Mouse (Mus musculus) heart, postnatal 0 days (tissue): ENCODE measurements around the gene Ndufs8. TPM values are rescaled to one million over a fixed set of nuclear protein-coding genes. Genes with fewer than 3 reads are reported as not detected.
A peak's percentile ranks its signal among the peaks of the same experiment; 100 is the strongest.

ENCODE experiments used
- ATAC-seq: fragments of 200-750 bp; cut with Nextera tagmentation; 2 replicates; pipeline ENCODE4 v1.8.0; 2017; ENCODE audit warnings: low read depth, moderate number of reproducible peaks, moderate library complexity; ENCODE audit not compliant: insufficient read depth
- DNase-seq: peaks from one replicate; pipeline ENCODE4 v3.0.0-alpha.2; 2016; ENCODE audit warnings: low spot score
- H3K27ac ChIP-seq: fragments of 300-500 bp; sonication (generic); 2 replicates; pipeline ENCODE4 v1.5.1; 2014; ENCODE audit warnings: low read depth, mild to moderate bottlenecking
- H3K27me3 ChIP-seq: fragments of 300-500 bp; sonication (generic); 2 replicates; pipeline ENCODE4 v1.6.1; 2014; ENCODE audit warnings: low read length, mixed read lengths; ENCODE audit not compliant: control insufficient read depth, insufficient read depth
- H3K36me3 ChIP-seq: fragments of 300-500 bp; sonication (generic); replicated peaks from 2 replicates; pipeline ENCODE4 v1.6.1; 2014; ENCODE audit warnings: low read length, mixed read lengths; ENCODE audit not compliant: control insufficient read depth, insufficient read depth
- H3K4me1 ChIP-seq: fragments of 300-500 bp; sonication (generic); 2 replicates; pipeline ENCODE4 v1.6.1; 2014; ENCODE audit warnings: antibody characterized with exemption; ENCODE audit not compliant: control insufficient read depth, insufficient read depth
- H3K4me2 ChIP-seq: fragments of 300-500 bp; sonication (generic); 2 replicates; pipeline ENCODE4 v1.6.1; 2014; ENCODE audit warnings: low read depth, mild to moderate bottlenecking, low read length, moderate library complexity
- H3K4me3 ChIP-seq: fragments of 300-500 bp; sonication (generic); 2 replicates; pipeline ENCODE4 v1.5.1; 2014; ENCODE audit warnings: low read depth, low read length
- H3K9ac ChIP-seq: fragments of 300-500 bp; sonication (generic); replicated peaks from 2 replicates; pipeline ENCODE4 v1.6.1; 2014; ENCODE audit warnings: low read depth, low read length, mixed read lengths
- H3K9me3 ChIP-seq: fragments of 300-500 bp; sonication (generic); replicated peaks from 2 replicates; pipeline ENCODE4 v1.6.1; 2016; ENCODE audit warnings: low read length; ENCODE audit not compliant: control insufficient read depth
- CTCF ChIP-seq: IDR thresholded peaks from 2 replicates; pipeline ENCODE4 v1.5.1; 2016; ENCODE audit warnings: antibody characterized with exemption, control low read depth, low read depth
- EP300 ChIP-seq: IDR thresholded peaks from 2 replicates; pipeline ENCODE4 v1.6.1; 2016; ENCODE audit warnings: antibody characterized with exemption, low read depth
- WGBS: fragments of 180-500 bp; shearing (Covaris S2); extraction: QIAGEN DNeasy Blood & Tissue Kit; methylation state at CpG from one replicate; pipeline ENCODE4 v1.1.7; 2014; 5-methylcytosine and 5-hydroxymethylcytosine counted together
- polyA plus RNA-seq: library from polyadenylated mRNA; unstranded; fragments of >200 nt; fragmentation: Nextera tagmentation; extraction: Ambion mirVana; gene quantifications from 2 replicates; pipeline ENCODE4 v1.2.1, GENCODE M21; 2015
- total RNA-seq: library from RNA; depleted of rRNA; stranded (reverse); fragments of >200 nt; gene quantifications from 2 replicates; pipeline ENCODE4 v1.2.3, GENCODE M21; 2014; ENCODE audit warnings: low replicate concordance

Gene Ndufs8
- total and polyA plus RNA-seq, 2 experiments from 2014 or later: 506 to 681 TPM

DNA sequence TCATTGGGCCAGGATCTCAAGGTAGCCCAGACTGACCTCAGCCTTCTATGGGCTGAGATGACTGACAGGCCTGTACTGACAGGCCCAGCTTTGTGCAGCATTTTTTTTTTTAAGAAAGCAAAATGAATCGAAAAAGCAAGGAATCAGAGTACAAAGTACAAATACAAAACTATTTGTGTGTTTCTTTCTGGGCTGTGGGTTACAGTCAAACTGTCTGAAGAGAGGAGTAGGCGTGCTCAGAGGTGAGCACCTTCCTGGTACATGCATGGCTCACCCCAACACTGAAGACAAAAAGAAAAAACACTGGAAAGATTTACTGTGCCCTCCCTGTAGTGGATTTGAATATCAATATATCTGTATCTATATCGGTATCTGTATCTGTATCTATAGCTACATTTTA lies 35.2 kb upstream of the Ndufs8 start:
- ATAC-seq: no peak
- TF ChIP-seq CTCF (no peak), EP300 (no peak)
- DNase-seq: no peak
- Histone ChIP-seq H3K9me3 (no peaks in the 10 kb centered on the region), H3K4me2 (no peak overlapping the region), H3K4me1 (0 out of 2 replicates have a peak, but pooled peaks cover 6% of the 10 kb centered on the region), H3K4me3 (no peak overlapping the region), H3K36me3 (peaks cover 6% of the 10 kb centered on the region; the same call in 1 of the 2 replicates), H3K27ac (no peak overlapping the region), H3K9ac (no peak overlapping the region), H3K27me3 (no peaks in the 10 kb centered on the region)
- WGBS: 76% methylated on average over 3 of the region's 3 CpGs

DNA sequence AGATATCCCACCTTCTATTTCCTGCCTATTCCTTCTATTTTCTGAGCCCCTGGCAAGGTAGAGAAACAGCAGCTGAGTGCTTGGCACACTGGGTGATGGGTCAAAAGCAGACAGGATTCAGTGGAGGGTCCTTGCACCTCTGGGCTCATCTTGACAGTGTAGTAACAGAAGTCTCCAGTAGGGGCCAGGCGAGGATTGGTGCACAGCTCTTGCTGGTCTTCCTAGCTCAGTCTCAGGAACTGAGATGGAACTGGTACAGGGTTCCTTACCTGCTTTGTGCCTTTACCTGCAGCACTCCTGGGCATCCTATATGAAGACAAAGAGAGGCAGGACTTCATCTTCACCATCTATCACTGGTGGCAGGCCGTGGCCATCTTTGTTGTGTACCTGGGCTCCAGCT lies 34.1 kb upstream of the Ndufs8 start:
- TF ChIP-seq CTCF (peak; percentile 94), EP300 (no peak)

DNA sequence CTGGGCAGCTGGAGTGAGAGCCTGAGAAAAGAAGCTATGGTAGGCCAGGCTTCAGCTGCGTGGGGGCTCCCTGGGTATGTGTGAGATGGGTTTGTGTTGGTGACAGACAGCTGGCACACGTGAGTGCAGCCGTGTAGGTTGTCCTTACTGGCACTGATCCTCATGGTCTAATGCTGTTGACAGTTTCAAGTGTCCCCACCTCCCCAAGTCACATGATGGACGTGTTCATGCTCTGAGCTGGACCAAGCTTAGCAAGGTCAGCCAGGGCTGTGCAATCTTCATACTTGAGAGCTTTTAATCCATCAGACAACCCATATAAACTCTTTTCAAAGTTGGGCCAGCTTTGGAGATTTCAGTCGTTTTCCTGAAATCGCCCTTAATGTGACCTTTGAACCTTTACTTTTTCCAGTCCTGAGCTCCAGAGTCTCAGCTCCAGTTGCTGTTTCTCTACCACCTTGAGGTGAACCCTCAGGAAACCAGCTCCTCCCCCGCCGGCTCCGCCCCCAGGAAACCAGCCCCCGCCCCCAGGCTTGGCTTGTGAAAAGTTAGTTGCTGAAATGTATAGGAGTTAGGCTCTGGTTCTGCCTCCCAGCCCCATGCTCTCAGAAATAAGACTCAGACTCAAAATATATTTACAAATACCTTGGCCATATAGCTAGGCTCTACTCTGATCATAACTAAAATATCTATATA lies 33.4 kb upstream of the Ndufs8 start:
- 12% methylated on average over 10 of the region's 10 CpGs for WGBS
- no peak overlapping the region for H3K9ac ChIP-seq
- peak overlapping the region; percentile 63 for H3K27ac ChIP-seq
- no peaks in the 10 kb centered on the region for H3K27me3 ChIP-seq
- H3K4me2 ChIP-seq: no peak overlapping the region
- peaks cover 6% of the 10 kb centered on the region; the same call in 1 of the 2 replicates for H3K36me3 ChIP-seq
- TF ChIP-seq EP300 (peak; percentile 68), CTCF (no peak)
- H3K4me3 ChIP-seq: no peak overlapping the region
- H3K4me1 ChIP-seq: 0 out of 2 replicates have a peak, but pooled peaks cover 6% of the 10 kb centered on the region
- ATAC-seq: peak; percentile 93
- H3K9me3 ChIP-seq: no peaks in the 10 kb centered on the region
- peak; percentile 72 for DNase-seq

More for the DNA sequence above, 34.1 kb upstream of the Ndufs8 start:
- H3K27ac ChIP-seq: peak overlapping the region; percentile 63
- no peak overlapping the region for H3K9ac ChIP-seq
- WGBS: 14% methylated on average over 2 of the region's 2 CpGs
- peaks cover 6% of the 10 kb centered on the region; the same call in 1 of the 2 replicates for H3K36me3 ChIP-seq
- ATAC-seq (peak; percentile 66), DNase-seq (peak; percentile 53)
- H3K4me2 ChIP-seq: no peak overlapping the region
- H3K27me3 ChIP-seq: no peaks in the 10 kb centered on the region
- no peak overlapping the region for H3K4me3 ChIP-seq
- 0 out of 2 replicates have a peak, but pooled peaks cover 6% of the 10 kb centered on the region for H3K4me1 ChIP-seq
- no peaks in the 10 kb centered on the region for H3K9me3 ChIP-seq

DNA sequence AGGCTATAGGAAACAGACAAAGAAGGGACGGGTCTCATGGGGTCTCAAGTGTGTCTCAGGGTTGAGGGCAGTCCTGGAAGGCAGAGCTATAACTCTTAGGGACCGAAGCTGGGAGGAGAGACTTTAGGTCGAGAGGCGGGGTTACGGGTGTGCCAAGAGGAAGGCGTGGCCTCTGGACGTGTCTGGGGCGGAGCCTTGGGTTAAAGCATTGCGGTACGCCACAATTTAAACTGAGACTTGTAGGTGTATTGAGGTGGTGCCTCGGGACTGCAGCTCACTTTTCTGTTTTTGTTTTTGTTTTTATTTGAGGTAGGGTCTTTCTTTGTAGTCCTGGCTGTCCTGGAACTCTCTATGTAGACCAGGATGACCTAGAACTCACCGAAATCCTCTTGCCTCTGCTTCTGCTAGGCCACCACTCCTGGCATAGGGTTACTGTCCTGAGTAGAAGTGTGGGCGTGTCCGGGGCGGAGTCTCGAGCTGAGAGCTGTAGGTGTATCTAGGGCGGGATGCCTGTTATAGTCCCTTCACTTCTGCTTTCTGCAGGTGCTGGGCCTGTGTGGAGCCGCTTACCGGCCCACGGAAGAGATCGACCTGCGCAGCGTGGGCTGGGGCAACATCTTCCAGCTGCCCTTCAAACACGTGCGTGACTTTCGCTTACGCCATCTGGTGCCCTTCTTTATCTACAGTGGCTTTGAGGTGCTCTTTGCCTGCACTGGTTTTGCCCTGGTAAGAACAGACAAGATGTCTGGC lies 30.6 kb upstream of the Ndufs8 start:
- H3K4me1 ChIP-seq: 0 out of 2 replicates have a peak, but pooled peaks cover 6% of the 10 kb centered on the region
- no peak for TF ChIP-seq CTCF
- WGBS: 21% methylated on average over 27 of the region's 27 CpGs
- no peak overlapping the region for H3K27ac ChIP-seq
- ATAC-seq (no peak), DNase-seq (no peak)
- no peaks in the 10 kb centered on the region for H3K27me3 ChIP-seq
- H3K36me3 ChIP-seq: 0 out of 2 replicates have a peak, but pooled peaks cover under 1% of the 10 kb centered on the region
- no peak overlapping the region for H3K4me3 ChIP-seq
- no peaks in the 10 kb centered on the region for H3K9me3 ChIP-seq
- peak overlapping the region; percentile 38; the same call in 1 of the 2 replicates for H3K4me2 ChIP-seq
- no peak overlapping the region for H3K9ac ChIP-seq

DNA sequence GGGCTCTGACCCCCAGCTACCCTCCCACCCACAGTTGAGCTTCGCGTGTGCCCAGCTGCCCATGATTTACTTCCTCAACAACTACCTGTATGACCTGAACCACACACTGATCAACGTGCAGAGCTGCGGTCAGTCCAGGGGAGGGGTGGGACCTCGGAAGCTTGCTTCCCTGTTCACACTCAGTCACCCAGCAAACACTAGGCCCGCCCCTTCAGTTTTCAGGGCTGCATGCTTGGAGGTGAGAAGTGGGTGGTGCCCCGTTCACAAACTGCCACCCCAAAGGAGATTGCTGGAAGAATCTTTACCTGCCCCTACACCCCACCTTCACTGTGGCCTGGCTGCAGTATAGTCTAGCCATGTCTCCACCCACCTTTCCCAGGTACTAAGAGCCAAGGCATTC lies 29.7 kb upstream of the Ndufs8 start:
- no peaks in the 10 kb centered on the region for H3K27me3 ChIP-seq
- H3K36me3 ChIP-seq: no peaks in the 10 kb centered on the region
- H3K4me3 ChIP-seq: no peak overlapping the region
- DNase-seq (no peak), ATAC-seq (no peak)
- no peak for TF ChIP-seq CTCF
- no peak for TF ChIP-seq EP300
- no peaks in the 10 kb centered on the region for H3K9me3 ChIP-seq
- WGBS: 79% methylated on average over 7 of the region's 7 CpGs
- H3K4me2 ChIP-seq: no peak overlapping the region
- H3K9ac ChIP-seq: no peak overlapping the region
- 0 out of 2 replicates have a peak, but pooled peaks cover 6% of the 10 kb centered on the region for H3K4me1 ChIP-seq
- no peak overlapping the region for H3K27ac ChIP-seq
